Comparison of ENCODE assay signal across 10 mouse cellular contexts in genomic region chr8:56682564-56682963, GRCm38 (mm10).
DNase-seq lines count a peak whose midpoint lies in the region.
"Had no signal": no experiment of that assay in that cellular context is flagged by ENCODE, and none has a peak within 500 bp of the region (broad histone marks: within the 10 kb centered on the region; RNA-seq: fewer than 3 reads in every experiment).

No protein-coding gene starts in this region.

- DNase-seq in kidney, adult 9 months: peak; percentile 3
- DNase-seq in kidney, adult 18-20 months: no peak
- DNase-seq in A20 (ENCODE audit: low read depth, low spot score) (peak; percentile 20), ES-CJ7 (ENCODE audit: low read depth, low spot score) (peak; percentile 19)
- DNase-seq in forelimb bud, embryonic 11.5 days (ENCODE audit: low read depth, low spot score): peak; percentile 53
- DNase-seq in ovary, postnatal 14 days (ENCODE audit: low spot score): no peak
- DNase-seq in thymus, postnatal 14 days: no peak
- DNase-seq: cerebellum, adult 11-12 months; gastrocnemius, postnatal 36 days; liver had no signal

Comparison
In these comparisons a context has a peak if more than half of its experiments do, and no peak if none do; other contexts are left out.
1. DNase-seq: peak in kidney, adult 9 months (single experiment), A20 (single experiment), ES-CJ7 (single experiment) and forelimb bud, embryonic 11.5 days (single experiment); none in kidney, adult 18-20 months (single experiment), ovary, postnatal 14 days (single experiment) and thymus, postnatal 14 days (single experiment).